In the genomic region with DNA sequence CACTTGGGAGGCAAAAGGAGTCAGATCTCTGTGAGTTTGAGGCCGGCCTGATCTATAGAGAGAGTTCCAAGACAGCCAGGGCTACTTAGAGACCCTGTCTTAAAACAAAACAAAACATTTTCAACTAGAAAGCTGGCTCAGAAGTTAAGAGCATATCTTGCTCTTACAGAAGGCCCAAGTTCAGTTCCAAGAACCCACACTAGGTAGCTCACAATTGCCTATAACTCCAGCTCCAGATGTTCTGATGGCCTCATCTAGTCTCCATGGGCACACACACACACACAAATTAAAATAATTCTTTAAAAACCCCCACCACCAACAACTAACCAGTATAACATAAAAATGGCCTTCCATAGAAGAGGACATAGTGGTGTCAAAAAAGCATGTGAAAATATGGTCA, we compare ENCODE assay signal across 24 mouse cellular contexts. TPM values are rescaled to one million over a fixed set of nuclear protein-coding genes. Genes with fewer than 3 reads are reported as not detected.
DNase-seq lines count a peak whose midpoint lies in the region; ATAC-seq and TF ChIP-seq lines count a peak whose summit lies in the region.
"Had no signal": no experiment of that assay in that cellular context is flagged by ENCODE, and none has a peak within 500 bp of the region (broad histone marks: within the 10 kb centered on the region; RNA-seq: fewer than 3 reads in every experiment).

No protein-coding gene starts in this region.

- H3K36me3 ChIP-seq in liver, embryonic 11.5 days (ENCODE audit: control insufficient read depth, insufficient read depth, low read length), result no peaks in the 10 kb centered on the region
- H3K36me3 ChIP-seq in liver, embryonic 13.5 days, result no peaks in the 10 kb centered on the region
- no peaks in the 10 kb centered on the region for H3K36me3 ChIP-seq in liver, postnatal 0 days (replicated peaks; ENCODE audit: insufficient read depth, low read length)
- H3K36me3 ChIP-seq in hindbrain, embryonic 11.5 days (ENCODE audit: control insufficient read depth, insufficient read depth, low read length), result no peaks in the 10 kb centered on the region
- H3K36me3 ChIP-seq in limb, embryonic 10.5 days, result no peaks in the 10 kb centered on the region
- H3K36me3 ChIP-seq: embryonic facial prominence, embryonic 10.5 days; embryonic facial prominence, embryonic 12.5 days; forebrain, embryonic 15.5 days; G1E had no signal

- 67% methylated on average over 1 of the region's 1 CpGs for WGBS in liver, embryonic 11.5 days
- 51% methylated on average over 1 of the region's 1 CpGs for WGBS in liver, embryonic 13.5 days (ENCODE audit: insufficient replicate concordance)
- WGBS in liver, postnatal 0 days (ENCODE audit: insufficient replicate concordance), result 61% methylated on average over 1 of the region's 1 CpGs
- WGBS in hindbrain, embryonic 11.5 days, result 81% methylated on average over 1 of the region's 1 CpGs
- WGBS in limb, embryonic 10.5 days, result 83% methylated on average over 1 of the region's 1 CpGs

- no peak overlapping the region for H3K9ac ChIP-seq in liver, embryonic 11.5 days (ENCODE audit: low read depth, low read length)
- H3K9ac ChIP-seq in liver, embryonic 13.5 days, result no peak overlapping the region
- no peak overlapping the region for H3K9ac ChIP-seq in liver, postnatal 0 days (replicated peaks)
- no peak overlapping the region for H3K9ac ChIP-seq in hindbrain, embryonic 11.5 days (ENCODE audit: low read depth, low read length)
- H3K9ac ChIP-seq: embryonic facial prominence, embryonic 12.5 days; forebrain, embryonic 13.5 days; forebrain, embryonic 15.5 days had no signal

- H3K9me3 ChIP-seq in liver, embryonic 11.5 days (ENCODE audit: control insufficient read depth, low read length), result no peaks in the 10 kb centered on the region
- H3K9me3 ChIP-seq in liver, embryonic 13.5 days (replicated peaks), result no peaks in the 10 kb centered on the region
- no peaks in the 10 kb centered on the region for H3K9me3 ChIP-seq in liver, postnatal 0 days (ENCODE audit: low read length)
- no peaks in the 10 kb centered on the region for H3K9me3 ChIP-seq in hindbrain, embryonic 11.5 days (ENCODE audit: control insufficient read depth, low read length)
- no peaks in the 10 kb centered on the region for H3K9me3 ChIP-seq in limb, embryonic 10.5 days (replicated peaks)
- H3K9me3 ChIP-seq: embryonic facial prominence, embryonic 10.5 days; embryonic facial prominence, embryonic 12.5 days; forebrain, embryonic 13.5 days; forebrain, embryonic 15.5 days; G1E had no signal

- DNase-seq in liver, embryonic 11.5 days (ENCODE audit: low spot score), result no peak
- no peak for DNase-seq in liver
- DNase-seq in liver, embryonic 13.5 days, result no peak
- no peak for DNase-seq in liver, postnatal 0 days
- no peak for DNase-seq in kidney, postnatal 10 days
- DNase-seq in hindbrain, embryonic 11.5 days (ENCODE audit: low spot score), result no peak
- no peak for DNase-seq in limb, embryonic 10.5 days (ENCODE audit: low spot score)
- DNase-seq: adrenal gland, adult 2 months; adrenal gland, postnatal 10 days; adrenal gland, postnatal 36 days; B cell, adult 2 months; cerebellum, adult 11-12 months; cerebellum, adult 2 months; cerebellum, adult 9-10 months; cerebellum, postnatal 10 days; cerebellum, postnatal 25 days had no signal

- peak; percentile 20; the same call in 1 of the 2 replicates for TF ChIP-seq EP300 in liver, postnatal 0 days (IDR thresholded peaks at IDR 0.05; ENCODE audit: low read depth)

- H3K4me2 ChIP-seq in liver, embryonic 11.5 days, result no peak overlapping the region
- no peak overlapping the region for H3K4me2 ChIP-seq in liver, embryonic 13.5 days
- no peak overlapping the region for H3K4me2 ChIP-seq in liver, postnatal 0 days (ENCODE audit: low read depth, low read length)
- H3K4me2 ChIP-seq in hindbrain, embryonic 11.5 days (replicated peaks; ENCODE audit: low read depth, low read length), result no peak overlapping the region
- H3K4me2 ChIP-seq: embryonic facial prominence, embryonic 12.5 days; forebrain, embryonic 13.5 days; forebrain, embryonic 15.5 days had no signal

- ATAC-seq in liver, embryonic 11.5 days (replicated peaks; ENCODE audit: low FRiP score), result peak; percentile 46; the same call in 1 of the 2 replicates
- peak; percentile 30; the same call in 1 of the 2 replicates for ATAC-seq in liver, embryonic 13.5 days (ENCODE audit: low read depth)
- ATAC-seq in liver, postnatal 0 days, result no peak
- peak; percentile 50; the same call in 1 of the 2 replicates for ATAC-seq in megakaryocyte-erythroid progenitor cell, adult 5-6 weeks (replicated peaks; ENCODE audit: low FRiP score, low TSS enrichment, poor library complexity, severe bottlenecking)
- no peak for ATAC-seq in hindbrain, embryonic 11.5 days (ENCODE audit: low FRiP score)
- ATAC-seq: CD4-positive, CD25-positive, alpha-beta regulatory T cell, adult 4 months; forebrain, embryonic 13.5 days; forebrain, embryonic 15.5 days had no signal

- no peak overlapping the region for H3K4me3 ChIP-seq in liver, embryonic 11.5 days (ENCODE audit: low read depth, low read length)
- no peak overlapping the region for H3K4me3 ChIP-seq in liver, embryonic 13.5 days (replicated peaks)
- no peak overlapping the region for H3K4me3 ChIP-seq in liver, postnatal 0 days (ENCODE audit: low read depth, low read length)
- no peak overlapping the region for H3K4me3 ChIP-seq in hindbrain, embryonic 11.5 days (ENCODE audit: low read depth, low read length)
- H3K4me3 ChIP-seq in limb, embryonic 10.5 days, result no peak overlapping the region
- H3K4me3 ChIP-seq: embryonic facial prominence, embryonic 10.5 days; embryonic facial prominence, embryonic 12.5 days; forebrain, embryonic 13.5 days; forebrain, embryonic 15.5 days had no signal

- 0 out of 2 replicates have a peak, but pooled peaks cover 5% of the 10 kb centered on the region for H3K4me1 ChIP-seq in liver, embryonic 11.5 days (replicated peaks; ENCODE audit: control insufficient read depth, insufficient read depth, low read length)
- peaks cover 22% of the 10 kb centered on the region for H3K4me1 ChIP-seq in liver, embryonic 13.5 days (replicated peaks)
- H3K4me1 ChIP-seq in liver, postnatal 0 days (ENCODE audit: insufficient read depth), result peaks cover 16% of the 10 kb centered on the region
- peaks cover 4% of the 10 kb centered on the region; the same call in 1 of the 2 replicates for H3K4me1 ChIP-seq in hindbrain, embryonic 11.5 days (replicated peaks; ENCODE audit: control insufficient read depth, insufficient read depth, low read length)
- peaks cover 16% of the 10 kb centered on the region; the same call in 1 of the 2 replicates for H3K4me1 ChIP-seq in limb, embryonic 10.5 days

- no peaks in the 10 kb centered on the region for H3K27me3 ChIP-seq in liver, embryonic 11.5 days (replicated peaks; ENCODE audit: control insufficient read depth, insufficient read depth, low read length)
- no peaks in the 10 kb centered on the region for H3K27me3 ChIP-seq in liver, embryonic 13.5 days
- H3K27me3 ChIP-seq in liver, postnatal 0 days (ENCODE audit: insufficient read depth, low read length), result no peaks in the 10 kb centered on the region
- H3K27me3 ChIP-seq in hindbrain, embryonic 11.5 days (ENCODE audit: control insufficient read depth, insufficient read depth, low read length), result no peaks in the 10 kb centered on the region
- H3K27me3 ChIP-seq in limb, embryonic 10.5 days (ENCODE audit: low read depth, poor library complexity, severe bottlenecking), result no peaks in the 10 kb centered on the region
- H3K27me3 ChIP-seq: CH12.LX; embryonic facial prominence, embryonic 12.5 days; forebrain, embryonic 13.5 days; forebrain, embryonic 15.5 days had no signal

- TF ChIP-seq CTCF in liver, postnatal 0 days (IDR thresholded peaks at IDR 0.05; ENCODE audit: low read depth), result no peak

- peak overlapping the region; percentile 56 for H3K27ac ChIP-seq in liver, embryonic 11.5 days (ENCODE audit: low read depth, low read length)
- no peak overlapping the region for H3K27ac ChIP-seq in liver, embryonic 13.5 days
- H3K27ac ChIP-seq in liver, postnatal 0 days (ENCODE audit: low read depth), result no peak overlapping the region
- H3K27ac ChIP-seq in hindbrain, embryonic 11.5 days (ENCODE audit: low read depth, low read length), result no peak overlapping the region
- no peak overlapping the region for H3K27ac ChIP-seq in limb, embryonic 10.5 days
- H3K27ac ChIP-seq: embryonic facial prominence, embryonic 10.5 days; embryonic facial prominence, embryonic 12.5 days; forebrain, embryonic 13.5 days; forebrain, embryonic 15.5 days had no signal

RNA-seq across cellular contexts. Expression of gene Rpia, which starts 18.5 kb away (rescaled TPM):
- 6.5 and 8.6 TPM in 2 replicates for polyA plus RNA-seq in liver, embryonic 11.5 days (2014; fragmentation: Nextera tagmentation; extraction: Ambion mirVana)
- 3.7 and 4.5 TPM in 2 replicates for polyA plus RNA-seq in liver, embryonic 13.5 days (2015; fragmentation: Nextera tagmentation; extraction: Ambion mirVana)
- polyA plus RNA-seq in liver, postnatal 0 days (2015; fragmentation: Nextera tagmentation; extraction: Ambion mirVana), result 1.9 and 2.2 TPM in 2 replicates
- total RNA-seq in megakaryocyte-erythroid progenitor cell, adult 5-6 weeks (2014; fragmentation: Nextera tagmentation), result 127 and 143 TPM in 2 replicates
- total RNA-seq in megakaryocyte-erythroid progenitor cell, adult 5-6 weeks (2017), result 247 and 276 TPM in 2 replicates
- 2.5 and 3.7 TPM in 2 replicates for polyA plus RNA-seq in hindbrain, embryonic 11.5 days (2014; fragmentation: Nextera tagmentation; extraction: Ambion mirVana)
- polyA plus RNA-seq in limb, embryonic 10.5 days (2016; fragmentation: Nextera tagmentation; extraction: Ambion mirVana), result 2.2 and 2.3 TPM in 2 replicates

RNA-seq across cellular contexts. Expression of gene Eif2ak3, which starts 33.8 kb away (rescaled TPM):
- 6.1 and 7.4 TPM in 2 replicates for polyA plus RNA-seq in liver, embryonic 11.5 days (2014; fragmentation: Nextera tagmentation; extraction: Ambion mirVana)
- 3.4 and 3.5 TPM in 2 replicates for polyA plus RNA-seq in liver, embryonic 13.5 days (2015; fragmentation: Nextera tagmentation; extraction: Ambion mirVana)
- polyA plus RNA-seq in liver, postnatal 0 days (2015; fragmentation: Nextera tagmentation; extraction: Ambion mirVana), result 3.7 and 4.4 TPM in 2 replicates
- 11.2 and 13.5 TPM in 2 replicates for total RNA-seq in megakaryocyte-erythroid progenitor cell, adult 5-6 weeks (2014; fragmentation: Nextera tagmentation)
- 11.2 and 11.6 TPM in 2 replicates for total RNA-seq in megakaryocyte-erythroid progenitor cell, adult 5-6 weeks (2017)
- polyA plus RNA-seq in hindbrain, embryonic 11.5 days (2014; fragmentation: Nextera tagmentation; extraction: Ambion mirVana), result 10.5 and 12.4 TPM in 2 replicates
- 7.4 and 9.7 TPM in 2 replicates for polyA plus RNA-seq in limb, embryonic 10.5 days (2016; fragmentation: Nextera tagmentation; extraction: Ambion mirVana)

Comparison
In these comparisons a context has a peak if more than half of its experiments do, and no peak if none do; other contexts are left out.
1. ATAC-seq: peak in liver, embryonic 11.5 days (single experiment), liver, embryonic 13.5 days (single experiment) and megakaryocyte-erythroid progenitor cell, adult 5-6 weeks (single experiment); none in liver, postnatal 0 days (single experiment) and hindbrain, embryonic 11.5 days (single experiment).